Mouse (Mus musculus): Measurements from ENCODE around the gene Adcy6.

Gene Adcy6

GRCm38 (mm10) chr15:98567278-98568134 lies 42.4 kb downstream of the Adcy6 start:
- peak; percentile 100 for DNase-seq (ENCODE audit: low read depth, low spot score)

GRCm38 (mm10) chr15:98566973-98567277 lies 43.0 kb downstream of the Adcy6 start:
- no peak for DNase-seq (ENCODE audit: low read depth, low spot score)

- DNase-seq (ENCODE audit: low read depth, low spot score): no peak
Observed at GRCm38 (mm10) chr15:98557186-98557585, 52.7 kb downstream of the Adcy6 start.

- DNase-seq (ENCODE audit: low read depth, low spot score): no peak
Observed at GRCm38 (mm10) chr15:98555881-98556280, 54.0 kb downstream of the Adcy6 start.

- DNase-seq (ENCODE audit: low read depth, low spot score): no peak
Observed at GRCm38 (mm10) chr15:98552758-98553157, 57.1 kb downstream of the Adcy6 start.

GRCm38 (mm10) chr15:98546843-98547242 lies 63.0 kb downstream of the Adcy6 start:
- DNase-seq (ENCODE audit: low read depth, low spot score): no peak

GRCm38 (mm10) chr15:98545151-98545550 lies 64.7 kb downstream of the Adcy6 start:
- no peak for DNase-seq (ENCODE audit: low read depth, low spot score)

GRCm38 (mm10) chr15:98543341-98543740 lies 66.5 kb downstream of the Adcy6 start:
- no peak for DNase-seq (ENCODE audit: low read depth, low spot score)

GRCm38 (mm10) chr15:98541064-98541463 lies 68.8 kb downstream of the Adcy6 start:
- DNase-seq (ENCODE audit: low read depth, low spot score): no peak
